Mouse (Mus musculus) liver, adult 2 months (tissue): Measurements from ENCODE around the gene Gm45618.

Experiments
- CTCF ChIP-seq: fragments of 200-500 bp; IDR thresholded peaks from 2 replicates; pipeline ENCODE4 v1.5.1; 2011; ENCODE audit warnings: low read depth, low read length, control low read depth
- POLR2A ChIP-seq: fragments of 200-500 bp; IDR thresholded peaks from 2 replicates; pipeline ENCODE4 v1.6.1; 2011; ENCODE audit warnings: low read length, control low read depth; ENCODE audit not compliant: insufficient read depth; ENCODE audit errors: extremely low read depth

- TF ChIP-seq POLR2A (no peak), CTCF (peak; percentile 99)
Observed at GRCm38 (mm10) chr7:142097776-142098175, 22.8 kb downstream of the Gm45618 start.
